Mouse (Mus musculus) midbrain, postnatal 0 days (tissue): ENCODE data around the gene Yy1. TPM values are rescaled to one million over a fixed set of nuclear protein-coding genes. Genes with fewer than 3 reads are reported as not detected.

ENCODE experiments used
- ATAC-seq: fragments of 200-750 bp; cut with Nextera tagmentation; 2 replicates; pipeline ENCODE4 v1.8.0; 2017; ENCODE audit warnings: moderate number of reproducible peaks, mild to moderate bottlenecking, moderate TSS enrichment, moderate library complexity; ENCODE audit not compliant: low FRiP score
- DNase-seq: peaks from one replicate; pipeline ENCODE4 v3.0.0-alpha.2; 2015; ENCODE audit warnings: low spot score
- H3K27ac ChIP-seq: fragments of 300-500 bp; sonication (generic); 2 replicates; pipeline ENCODE4 v1.5.1; 2014; ENCODE audit warnings: low read depth, mild to moderate bottlenecking, low read length, mixed read lengths
- H3K27me3 ChIP-seq: fragments of 300-500 bp; sonication (generic); 2 replicates; pipeline ENCODE4 v1.6.1; 2014; ENCODE audit warnings: low read length, control low read depth, mixed read lengths; ENCODE audit not compliant: insufficient read depth
- H3K36me3 ChIP-seq: fragments of 300-500 bp; sonication (generic); 2 replicates; pipeline ENCODE4 v1.6.1; 2014; ENCODE audit warnings: low read length, control low read depth, mixed read lengths; ENCODE audit not compliant: insufficient read depth
- H3K4me1 ChIP-seq: fragments of 300-500 bp; sonication (generic); 2 replicates; pipeline ENCODE4 v1.6.1; 2014; ENCODE audit warnings: mild to moderate bottlenecking, control low read depth, antibody characterized with exemption, low read length, mixed read lengths; ENCODE audit not compliant: insufficient read depth
- H3K4me2 ChIP-seq: fragments of 300-500 bp; sonication (generic); 2 replicates; pipeline ENCODE4 v1.6.1; 2014; ENCODE audit warnings: low read depth, mild to moderate bottlenecking, low read length, mixed read lengths; ENCODE audit not compliant: poor library complexity, severe bottlenecking
- H3K4me3 ChIP-seq: fragments of 300-500 bp; sonication (generic); 2 replicates; pipeline ENCODE4 v1.5.1; 2014; ENCODE audit warnings: low read depth, mild to moderate bottlenecking, low read length, moderate library complexity
- H3K9ac ChIP-seq: fragments of 300-500 bp; sonication (generic); replicated peaks from 2 replicates; pipeline ENCODE4 v1.6.1; 2014; ENCODE audit warnings: mild to moderate bottlenecking, low read length, moderate library complexity, mixed read lengths; ENCODE audit not compliant: poor library complexity, severe bottlenecking
- H3K9me3 ChIP-seq: fragments of 300-500 bp; sonication (generic); 2 replicates; pipeline ENCODE4 v1.6.1; 2016; ENCODE audit warnings: low read length, control low read depth
- CTCF ChIP-seq: IDR thresholded peaks from 2 replicates; pipeline ENCODE4 v1.5.1; 2016; ENCODE audit warnings: antibody characterized with exemption, mild to moderate bottlenecking
- WGBS: fragments of 180-500 bp; shearing (Covaris S2); extraction: QIAGEN DNeasy Blood & Tissue Kit; methylation state at CpG from one replicate; pipeline ENCODE4 v1.1.7; 2014; 5-methylcytosine and 5-hydroxymethylcytosine counted together
- polyA plus RNA-seq: library from polyadenylated mRNA; unstranded; fragments of >200 nt; fragmentation: Nextera tagmentation; extraction: Ambion mirVana; gene quantifications from 2 replicates; pipeline ENCODE4 v1.2.1, GENCODE M21; 2015
- total RNA-seq: library from RNA; depleted of rRNA; stranded (reverse); fragments of >200 nt; gene quantifications from 2 replicates; pipeline ENCODE4 v1.2.3, GENCODE M21; 2014

Gene Yy1
- total and polyA plus RNA-seq, 2 experiments from 2014 or later: 9.2 to 38.3 TPM

DNA sequence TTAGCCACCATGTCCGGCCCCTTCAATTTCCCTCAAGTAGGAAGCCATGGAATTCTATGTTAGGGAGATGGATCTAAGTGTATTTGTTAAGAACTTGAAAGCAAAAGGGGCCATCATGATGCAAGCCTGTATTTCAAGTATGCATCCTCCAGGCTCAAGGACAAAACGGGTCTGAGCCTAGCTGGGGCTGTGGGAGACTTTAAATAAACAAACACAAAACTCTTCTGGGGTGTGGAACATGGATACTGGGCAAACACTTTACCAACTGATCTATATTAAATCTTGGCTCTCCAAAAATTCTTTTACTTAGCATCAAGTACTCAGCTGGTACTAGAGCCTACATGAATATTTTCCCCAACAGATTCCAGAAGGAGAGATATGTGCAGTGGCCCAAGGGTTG is 5.4 kb upstream of the Yy1 start:
- ATAC-seq: no peak
- no peak for DNase-seq

DNA sequence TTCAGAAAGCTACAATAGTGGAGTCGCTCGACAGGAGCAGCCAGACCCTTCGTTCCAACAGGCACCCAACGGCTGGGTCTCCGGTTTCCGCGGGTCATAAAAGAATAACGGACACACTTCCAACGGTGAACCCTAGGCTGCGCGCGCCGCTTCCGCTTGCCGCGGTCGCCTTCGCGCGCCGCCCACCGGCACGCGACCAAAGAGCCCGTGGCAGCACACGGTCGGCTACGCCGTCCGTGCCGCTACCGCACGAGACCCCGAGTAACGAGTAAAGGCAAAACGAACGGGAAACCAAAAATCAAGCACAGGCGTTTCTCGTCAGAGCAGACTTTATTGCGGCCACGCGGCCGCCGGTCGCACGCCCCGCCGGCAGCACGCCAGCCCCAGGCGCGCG is 624 bp upstream of the Yy1 start:
- no peaks in the 10 kb centered on the region for H3K27me3 ChIP-seq
- H3K4me2 ChIP-seq: peak overlapping the region; percentile 52
- H3K9ac ChIP-seq: peak overlapping the region; percentile 82
- H3K4me3 ChIP-seq: peak overlapping the region; percentile 99
- TF ChIP-seq CTCF: no peak; the same call in 1 of the 2 replicates
- ATAC-seq: peak; percentile 65
- peak overlapping the region; percentile 99 for H3K27ac ChIP-seq
- 1% methylated on average over 52 of the region's 52 CpGs for WGBS
- peaks cover 12% of the 10 kb centered on the region for H3K4me1 ChIP-seq
- DNase-seq: peak; percentile 91
- H3K36me3 ChIP-seq: no peaks in the 10 kb centered on the region
- no peaks in the 10 kb centered on the region for H3K9me3 ChIP-seq

More for the DNA sequence above, 5.4 kb upstream of the Yy1 start:
- TF ChIP-seq CTCF: no peak
- Histone ChIP-seq H3K36me3 (no peaks in the 10 kb centered on the region), H3K27me3 (no peaks in the 10 kb centered on the region), H3K4me2 (no peak overlapping the region), H3K4me1 (0 out of 2 replicates have a peak, but pooled peaks cover 5% of the 10 kb centered on the region), H3K9ac (no peak overlapping the region), H3K27ac (no peak overlapping the region), H3K9me3 (no peaks in the 10 kb centered on the region), H3K4me3 (no peak overlapping the region)
- 93% methylated on average over 2 of the region's 2 CpGs for whole genome bisulfite sequencing

DNA sequence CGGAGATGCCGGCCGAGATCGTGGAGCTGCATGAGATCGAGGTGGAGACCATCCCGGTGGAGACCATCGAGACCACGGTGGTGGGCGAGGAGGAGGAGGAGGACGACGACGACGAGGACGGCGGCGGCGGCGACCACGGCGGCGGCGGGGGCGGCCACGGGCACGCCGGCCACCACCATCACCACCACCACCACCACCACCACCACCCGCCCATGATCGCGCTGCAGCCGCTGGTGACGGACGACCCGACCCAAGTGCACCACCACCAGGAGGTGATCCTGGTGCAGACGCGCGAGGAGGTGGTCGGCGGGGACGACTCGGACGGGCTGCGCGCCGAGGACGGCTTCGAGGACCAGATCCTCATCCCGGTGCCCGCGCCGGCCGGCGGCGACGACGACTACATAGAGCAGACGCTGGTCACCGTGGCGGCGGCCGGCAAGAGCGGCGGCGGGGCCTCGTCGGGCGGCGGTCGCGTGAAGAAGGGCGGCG is 724 bp downstream of the Yy1 start:
- under 1% methylated on average over 37 of the region's 71 CpGs for WGBS
- H3K4me2 ChIP-seq: peak overlapping the region; percentile 55
- H3K9me3 ChIP-seq: no peaks in the 10 kb centered on the region

DNA sequence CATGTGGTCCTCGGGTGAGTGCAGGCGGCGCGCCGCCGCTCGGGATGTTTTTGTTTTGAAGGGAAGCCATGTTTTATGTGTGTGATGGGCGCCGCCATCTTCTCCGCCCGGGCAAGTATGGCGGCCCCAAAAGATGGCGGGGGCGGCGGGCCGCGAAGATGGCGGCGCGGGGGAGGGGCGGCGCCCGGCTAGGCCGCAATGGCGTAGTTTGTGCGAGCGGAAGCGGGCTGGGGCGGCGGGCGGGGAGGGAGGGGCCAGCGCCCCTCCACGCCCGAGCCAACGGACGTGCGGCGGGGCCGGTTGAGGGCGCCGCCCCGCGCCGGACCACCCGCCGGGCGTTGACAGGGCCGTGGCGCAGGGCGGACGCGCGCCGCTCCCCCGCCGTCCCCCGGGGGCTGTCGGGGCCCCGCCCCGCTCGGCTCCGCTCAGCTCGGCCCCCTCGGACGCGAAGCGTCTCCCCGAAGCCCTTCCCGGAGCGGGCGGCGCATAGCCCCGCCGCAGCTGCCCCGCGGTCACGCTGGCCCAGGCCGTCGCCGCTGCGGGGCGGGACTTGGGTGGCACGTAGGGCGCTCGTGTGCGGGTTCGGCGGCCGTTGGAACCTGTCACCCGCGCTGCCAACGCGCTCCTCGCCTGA is 1.4 kb downstream of the Yy1 start:
- ATAC-seq: peak; percentile 59
- under 1% methylated on average over 44 of the region's 94 CpGs for WGBS
- H3K4me2 ChIP-seq: peak overlapping the region; percentile 62
- TF ChIP-seq CTCF: no peak
- H3K27me3 ChIP-seq: no peaks in the 10 kb centered on the region
- H3K4me3 ChIP-seq: peak overlapping the region; percentile 99
- no peaks in the 10 kb centered on the region for H3K9me3 ChIP-seq
- peak overlapping the region; percentile 99 for H3K27ac ChIP-seq
- H3K4me1 ChIP-seq: peaks cover 12% of the 10 kb centered on the region
- DNase-seq: peak; percentile 87
- no peaks in the 10 kb centered on the region for H3K36me3 ChIP-seq
- peak overlapping the region; percentile 89 for H3K9ac ChIP-seq

More for the DNA sequence above, 724 bp downstream of the Yy1 start:
- peaks cover 12% of the 10 kb centered on the region for H3K4me1 ChIP-seq
- peak overlapping the region; percentile 99 for H3K27ac ChIP-seq
- no peak for DNase-seq
- H3K9ac ChIP-seq: peak overlapping the region; percentile 89
- H3K4me3 ChIP-seq: peak overlapping the region; percentile 99
- no peaks in the 10 kb centered on the region for H3K36me3 ChIP-seq
- no peaks in the 10 kb centered on the region for H3K27me3 ChIP-seq
- peak; percentile 17; the same call in 1 of the 2 replicates for TF ChIP-seq CTCF
- ATAC-seq: no peak

DNA sequence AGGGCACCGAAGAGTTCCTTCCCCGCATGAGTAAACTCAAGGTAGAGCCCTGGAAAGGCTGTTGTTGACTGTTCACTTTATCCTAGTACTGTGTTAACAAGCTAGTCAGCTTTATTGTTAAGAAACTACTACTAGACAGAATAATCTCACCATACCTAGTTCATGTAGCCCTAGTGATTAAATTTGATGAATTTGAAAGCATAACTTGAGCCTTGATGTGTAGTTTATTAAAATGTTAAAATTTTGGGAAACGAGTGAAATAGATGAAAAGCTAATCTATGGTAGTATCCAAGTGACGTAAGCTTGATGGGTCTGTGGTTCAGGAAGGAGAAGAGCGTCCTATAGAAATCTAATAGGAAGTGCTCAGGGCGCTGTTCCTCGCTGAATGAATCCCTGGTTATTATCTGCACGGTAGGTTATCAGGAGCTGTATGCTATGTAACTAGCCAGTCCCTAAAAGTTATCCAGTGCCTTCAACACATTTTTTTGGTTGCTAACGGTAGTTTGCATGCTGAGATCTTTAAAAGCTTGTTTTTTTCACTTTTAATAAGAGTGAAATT is 2.3 kb downstream of the Yy1 start:
- Histone ChIP-seq H3K9ac (peak overlapping the region; percentile 89), H3K4me1 (peaks cover 12% of the 10 kb centered on the region), H3K36me3 (no peaks in the 10 kb centered on the region), H3K27ac (peak overlapping the region; percentile 99; the same call in 1 of the 2 replicates), H3K27me3 (no peaks in the 10 kb centered on the region), H3K4me2 (peak overlapping the region; percentile 62), H3K9me3 (no peaks in the 10 kb centered on the region), H3K4me3 (peak overlapping the region; percentile 99)
- TF ChIP-seq CTCF: no peak
- DNase-seq (peak; percentile 10), ATAC-seq (no peak)
- 13% methylated on average over 9 of the region's 9 CpGs for WGBS

DNA sequence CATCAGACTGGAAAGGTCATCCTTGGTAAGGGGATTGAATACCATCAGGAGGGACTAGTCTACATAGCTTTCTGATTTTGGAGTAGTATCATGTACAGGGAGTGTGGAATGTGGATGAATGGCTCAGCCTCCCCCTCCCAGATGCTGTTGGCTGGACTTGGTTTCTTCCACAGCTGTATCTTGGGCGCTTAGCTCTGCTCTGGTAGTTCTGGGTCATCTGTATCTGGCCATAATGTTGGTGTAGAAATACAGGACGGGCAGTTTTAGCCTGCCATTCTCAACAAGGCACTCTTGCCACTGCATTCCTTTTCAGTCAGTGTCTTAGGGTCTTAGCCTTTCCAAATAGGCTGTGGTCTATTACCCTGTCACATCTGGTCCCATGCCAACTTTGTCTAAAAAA is 8.8 kb downstream of the Yy1 start:
- WGBS: 88% methylated on average over 2 of the region's 2 CpGs
- no peaks in the 10 kb centered on the region for H3K27me3 ChIP-seq
- DNase-seq (no peak), ATAC-seq (no peak)
- no peak overlapping the region for H3K4me2 ChIP-seq
- no peak overlapping the region for H3K9ac ChIP-seq
- TF ChIP-seq CTCF: no peak
- H3K27ac ChIP-seq: no peak overlapping the region
- 0 out of 2 replicates have a peak, but pooled peaks cover under 1% of the 10 kb centered on the region for H3K36me3 ChIP-seq
- H3K9me3 ChIP-seq: no peaks in the 10 kb centered on the region
- H3K4me3 ChIP-seq: no peak overlapping the region
- no peaks in the 10 kb centered on the region for H3K4me1 ChIP-seq
